Mouse (Mus musculus) layer of hippocampus, postnatal 25 days (tissue): ENCODE measurements around the gene Maf. TPM values are rescaled to one million over a fixed set of nuclear protein-coding genes. Genes with fewer than 3 reads are reported as not detected.

Experiments used
- DNase-seq, 2 experiments: peaks; one replicate each; pipeline ENCODE4 v3.0.0; 2022; ENCODE audit warnings: mixed read lengths in 2 of 2, low spot score in 1 of 2; ENCODE audit errors: extremely low spot score in 1 of 2
- total RNA-seq, 2 experiments: library from RNA; stranded (reverse); gene quantifications; 2 replicates each; pipeline ENCODE4 v1.2.3; 2021

Maf gene
- 10 to 100 TPM; 19.2 to 19.6 TPM for total RNA-seq

DNA sequence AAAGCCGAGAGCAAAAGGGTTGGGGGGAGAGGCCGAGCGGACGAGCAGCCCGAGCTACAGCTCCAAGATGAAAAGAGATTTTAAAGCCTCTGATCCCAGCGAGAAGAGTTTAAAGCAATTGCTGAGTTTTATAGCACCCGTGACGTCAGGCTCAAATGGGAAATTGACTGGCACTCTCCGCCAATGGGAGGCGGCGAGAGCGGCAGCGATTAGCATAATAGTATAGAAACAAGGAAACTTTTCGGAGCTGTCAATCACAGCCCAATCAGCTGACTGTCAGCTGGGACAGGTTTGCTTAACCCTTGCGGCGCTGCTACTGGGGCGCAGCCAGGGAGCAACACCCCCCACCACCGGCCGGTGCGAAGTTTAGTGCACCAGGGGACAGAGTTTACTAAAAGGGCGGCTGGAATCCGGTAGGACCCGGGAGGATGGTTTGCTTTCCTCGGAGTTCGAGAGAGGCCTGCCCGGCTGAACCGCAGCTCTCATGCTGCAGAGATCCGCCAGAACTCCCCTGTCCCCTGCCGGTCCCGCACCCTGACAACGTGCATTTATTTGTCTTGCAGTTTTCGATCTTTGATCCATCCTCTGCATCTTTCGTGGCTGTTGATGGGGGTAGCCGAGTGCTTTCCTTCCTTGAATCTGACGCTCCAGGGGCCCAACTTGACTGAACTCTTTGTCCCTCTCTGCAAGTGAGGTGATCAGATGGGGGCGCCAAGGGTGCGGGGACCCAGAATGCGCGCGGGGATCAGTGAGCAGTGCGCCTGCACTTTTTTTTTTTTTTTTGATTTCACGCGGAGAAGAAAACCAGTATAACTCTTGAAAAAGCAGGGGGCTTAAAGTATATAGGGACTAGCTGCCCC is at the start of gene Maf:
Gene Maf (minus strand): TSS at position 64 of the 860 bp plus-strand sequence.
- DNase-seq: peak; percentile 31 to 44

DNA sequence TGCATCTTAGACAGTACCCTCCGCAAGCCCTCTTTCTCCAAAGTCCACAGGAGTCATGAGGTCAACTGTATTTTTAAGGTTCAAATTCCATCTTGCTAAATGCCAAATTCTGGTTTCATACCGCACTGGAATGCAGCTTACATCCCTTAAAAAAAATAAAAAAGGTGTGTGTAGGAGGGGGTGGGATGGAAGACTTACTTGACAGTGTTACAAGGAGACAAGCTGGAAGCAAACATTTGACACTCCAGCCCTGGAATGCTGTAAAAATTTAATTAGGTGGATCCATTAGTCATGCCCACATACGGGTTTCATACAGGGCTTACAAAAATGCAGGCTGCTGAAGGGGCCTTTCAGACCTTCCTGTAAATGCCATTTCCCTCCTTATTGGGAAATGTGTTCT is 49.4 kb upstream of the Maf start:
- DNase-seq: no peak

DNA sequence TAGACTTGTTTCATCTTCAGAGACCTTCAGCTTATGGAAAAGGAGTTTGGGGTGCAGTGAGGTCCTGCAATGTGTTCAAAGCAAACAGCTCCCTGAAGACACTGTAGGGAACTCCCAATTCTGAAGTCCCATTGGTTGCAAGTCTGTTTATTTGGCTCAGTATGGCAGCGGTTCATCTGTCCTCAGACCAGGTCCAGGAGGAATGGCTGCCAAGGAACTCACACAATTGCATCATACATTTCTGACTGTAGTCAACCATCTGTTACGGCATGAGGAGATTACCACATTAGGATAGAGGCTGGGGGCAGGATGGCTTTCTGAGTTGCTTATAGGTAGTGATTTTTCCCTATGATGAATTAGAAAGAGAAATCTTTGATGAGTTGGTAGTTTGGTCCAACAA is 48.4 kb upstream of the Maf start:
- DNase-seq: no peak

DNA sequence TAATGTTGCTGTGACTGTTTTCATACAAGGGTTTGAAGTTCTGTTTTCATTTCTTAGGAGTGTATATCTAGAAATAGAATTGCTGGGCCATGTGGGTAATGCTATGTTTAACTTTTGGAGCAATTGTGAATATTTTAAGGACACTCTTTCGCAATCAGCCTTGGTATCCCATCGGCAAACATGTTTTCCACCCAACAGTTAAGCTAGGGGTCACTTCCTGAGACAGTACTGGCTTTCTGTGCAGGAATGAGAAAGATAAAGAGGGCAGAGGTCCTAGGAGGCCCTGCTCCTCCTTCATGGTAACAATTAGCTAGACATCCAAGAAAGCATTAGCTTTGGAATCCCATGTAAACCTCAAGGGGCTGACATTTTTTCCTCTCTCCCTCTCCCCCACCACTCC is 47.1 kb upstream of the Maf start:
- no peak for DNase-seq

DNA sequence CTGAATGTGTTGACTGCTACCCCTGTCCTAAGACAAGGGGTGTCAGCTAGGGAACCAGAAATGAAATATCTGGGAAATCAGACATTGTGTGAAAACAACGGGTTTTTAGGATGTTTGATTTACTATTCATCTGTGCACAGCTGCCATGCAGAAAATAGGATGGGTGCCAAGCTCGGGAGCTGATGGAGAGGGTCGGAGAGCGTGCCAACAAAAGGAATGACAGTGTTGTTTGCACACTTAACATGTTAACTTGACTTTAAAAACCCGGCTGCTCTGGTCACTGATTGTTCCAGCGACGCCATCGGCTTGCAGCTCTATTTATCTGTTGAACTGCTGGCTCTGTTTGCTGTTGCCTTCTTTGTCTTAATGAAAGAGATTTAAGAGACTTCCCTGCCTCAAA is 46.2 kb upstream of the Maf start:
- no peak for DNase-seq

DNA sequence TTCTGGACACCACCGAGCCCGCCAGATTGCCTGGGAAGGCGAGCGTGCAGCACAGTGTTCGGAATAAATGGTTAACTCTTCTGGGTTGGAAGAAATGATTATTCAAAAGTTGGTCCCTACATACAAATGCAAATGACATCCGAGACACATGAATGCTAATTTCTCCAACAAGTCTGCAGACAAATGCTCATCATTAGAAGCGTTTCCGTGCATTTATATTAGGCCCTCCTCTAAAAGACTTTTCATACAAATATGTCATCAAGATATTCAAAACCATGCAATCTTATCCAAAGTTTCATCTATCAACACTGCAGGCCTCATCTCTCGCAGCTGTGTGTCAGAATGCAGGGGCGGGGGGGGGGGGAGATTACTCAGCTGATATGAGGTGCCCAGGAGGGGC is 39.8 kb upstream of the Maf start:
- DNase-seq: no peak

DNA sequence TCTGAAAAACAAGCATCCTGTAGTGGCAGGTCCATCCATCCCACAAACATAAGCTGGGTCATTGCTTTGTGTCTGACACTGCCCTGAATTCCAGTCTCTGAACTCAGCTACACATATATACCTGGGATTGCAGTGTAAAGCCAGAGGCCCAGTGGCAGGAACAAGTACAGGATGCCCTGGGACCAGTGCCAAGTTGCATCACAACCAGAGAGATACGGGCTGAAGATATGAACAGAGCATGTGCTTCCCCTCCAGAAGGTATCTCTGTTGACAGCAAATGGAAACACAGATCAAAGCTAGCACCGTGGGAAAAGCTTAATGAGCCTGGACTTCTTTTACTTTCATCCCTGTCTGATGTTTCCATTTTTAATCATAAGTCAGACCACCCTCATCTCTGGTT is 38.1 kb upstream of the Maf start:
- DNase-seq: no peak

DNA sequence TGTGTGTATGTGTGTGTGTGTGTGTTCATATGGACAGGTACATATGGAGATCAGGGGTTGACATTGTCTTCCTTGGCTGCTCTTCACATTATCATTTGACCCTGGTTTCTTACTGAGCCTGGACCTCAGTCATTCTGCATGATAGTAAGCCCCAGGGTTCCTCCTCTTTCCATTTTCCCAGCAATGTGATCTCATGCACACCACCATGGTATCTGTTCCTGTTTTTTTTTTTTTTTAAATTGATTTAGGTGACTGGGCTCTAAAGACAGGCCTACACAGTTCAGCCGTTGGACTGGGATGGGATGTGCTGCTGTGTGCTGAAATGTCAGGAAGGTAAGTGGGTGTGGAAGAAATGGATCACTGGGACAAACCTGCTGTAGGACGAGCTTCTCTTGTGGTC is 35.8 kb upstream of the Maf start:
- no peak for DNase-seq

DNA sequence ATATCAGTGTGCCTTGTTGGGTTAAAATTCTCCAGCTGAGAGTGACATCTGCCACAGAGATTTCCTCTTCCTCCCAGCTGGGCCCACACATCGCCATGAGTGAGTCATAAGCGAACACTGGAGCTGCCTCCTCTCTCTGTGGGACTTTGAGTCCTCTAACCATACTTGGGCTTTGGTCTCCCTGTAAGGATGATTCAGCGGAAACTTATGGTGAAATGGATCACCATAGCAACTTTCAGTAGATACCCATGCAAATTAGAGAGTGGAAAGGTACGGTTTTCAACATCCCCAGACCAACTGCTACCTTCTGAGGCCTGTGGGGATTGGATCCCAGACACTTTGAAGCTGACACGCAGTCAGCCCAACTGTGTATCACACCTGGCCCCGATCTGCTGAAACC is 35.1 kb upstream of the Maf start:
- DNase-seq: no peak

DNA sequence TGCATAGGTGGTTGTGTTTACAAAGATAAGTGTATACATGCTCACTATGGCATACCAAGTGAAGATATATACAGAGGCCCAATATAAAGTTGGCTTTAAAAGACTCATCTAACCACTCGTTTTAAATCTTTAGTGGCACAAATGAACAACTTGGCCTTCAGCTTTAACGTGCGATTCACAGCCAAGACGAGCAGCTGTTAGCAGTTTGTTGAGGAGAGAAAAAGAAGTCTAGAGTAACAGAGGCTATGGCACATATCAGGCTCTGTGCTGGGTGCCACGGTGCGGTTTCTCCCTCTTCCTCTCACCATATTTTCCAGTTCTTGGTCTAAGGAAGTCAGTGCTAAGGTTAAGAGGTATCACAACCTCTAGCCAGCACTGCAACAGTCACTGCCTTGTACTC is 34.4 kb upstream of the Maf start:
- DNase-seq: no peak

DNA sequence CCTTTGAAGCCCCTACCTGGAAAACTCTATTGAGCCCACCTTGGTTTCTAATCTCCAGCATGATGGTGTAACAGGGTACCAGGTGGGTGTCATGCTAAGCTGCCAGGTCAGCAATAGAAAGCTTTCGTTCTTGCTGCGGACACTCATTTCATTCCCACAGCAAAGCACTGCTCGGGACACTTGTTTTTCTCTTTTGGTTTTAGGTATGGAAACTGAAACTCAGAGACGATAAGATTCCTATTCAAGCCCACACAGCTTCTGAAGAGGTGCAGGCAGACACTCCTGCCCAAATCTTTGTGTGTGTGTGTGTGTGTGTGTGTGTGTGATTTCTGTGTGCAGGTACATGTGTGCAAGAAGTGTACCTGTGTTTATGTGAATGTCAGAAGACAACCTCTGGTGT is 32.2 kb upstream of the Maf start:
- no peak for DNase-seq

DNA sequence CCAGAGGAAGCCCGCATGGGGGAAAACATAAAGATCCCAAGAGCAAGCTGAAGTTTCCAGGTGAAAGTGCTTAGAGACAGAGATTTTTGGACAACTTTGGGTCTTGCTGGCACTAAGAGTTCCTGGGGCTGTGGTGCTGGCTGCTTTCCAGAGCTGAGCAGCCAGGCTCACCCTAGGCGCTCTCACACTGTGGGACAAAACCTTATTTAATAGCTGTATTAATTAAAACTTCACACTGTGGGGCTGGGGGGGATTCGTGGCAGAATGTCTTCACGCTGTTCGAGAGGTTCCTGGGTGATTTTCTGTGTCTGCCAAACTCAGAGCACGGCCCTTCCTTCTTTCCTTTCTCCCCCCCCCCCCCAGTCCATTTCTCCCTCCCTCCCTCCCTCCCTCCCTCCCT is 24.8 kb upstream of the Maf start:
- no peak for DNase-seq

DNA sequence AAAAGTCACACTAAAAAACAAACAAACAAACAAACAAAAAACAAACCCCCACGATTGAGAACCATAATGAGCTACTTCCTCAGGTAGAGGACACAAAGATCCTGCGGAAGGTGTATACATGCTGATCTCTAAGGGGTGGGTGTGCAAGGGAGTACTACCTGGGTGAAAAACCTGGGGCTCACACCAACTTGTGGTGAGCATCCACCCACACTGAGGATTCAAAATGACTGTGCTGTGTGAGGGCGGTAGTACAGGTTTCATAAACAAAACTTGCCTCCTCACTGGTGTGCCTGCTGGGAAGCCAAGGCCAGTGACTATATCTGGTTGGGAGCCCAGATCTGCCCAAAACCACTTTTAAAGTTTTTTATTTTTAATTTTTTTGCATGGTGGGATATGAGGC is 19.2 kb upstream of the Maf start:
- DNase-seq: no peak

DNA sequence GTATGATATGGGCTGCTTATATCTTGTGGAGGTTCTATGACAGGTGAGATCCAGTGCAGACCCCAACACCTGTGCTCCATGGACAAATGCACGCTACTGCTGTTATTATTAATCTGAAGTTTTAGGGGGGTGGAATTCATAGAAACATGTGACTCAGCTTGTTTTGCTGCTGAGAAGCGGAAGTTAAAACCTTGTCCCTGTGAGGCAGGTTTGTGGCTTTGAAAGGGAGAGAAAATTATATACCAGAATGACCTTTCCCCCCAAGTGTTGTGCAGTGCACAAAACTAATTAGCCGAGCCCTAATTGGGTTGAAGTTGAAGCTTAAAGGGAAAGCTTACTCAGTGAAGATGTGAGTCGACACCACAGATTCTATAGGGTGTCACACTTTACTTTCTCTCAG is 18.6 kb upstream of the Maf start:
- no peak for DNase-seq

DNA sequence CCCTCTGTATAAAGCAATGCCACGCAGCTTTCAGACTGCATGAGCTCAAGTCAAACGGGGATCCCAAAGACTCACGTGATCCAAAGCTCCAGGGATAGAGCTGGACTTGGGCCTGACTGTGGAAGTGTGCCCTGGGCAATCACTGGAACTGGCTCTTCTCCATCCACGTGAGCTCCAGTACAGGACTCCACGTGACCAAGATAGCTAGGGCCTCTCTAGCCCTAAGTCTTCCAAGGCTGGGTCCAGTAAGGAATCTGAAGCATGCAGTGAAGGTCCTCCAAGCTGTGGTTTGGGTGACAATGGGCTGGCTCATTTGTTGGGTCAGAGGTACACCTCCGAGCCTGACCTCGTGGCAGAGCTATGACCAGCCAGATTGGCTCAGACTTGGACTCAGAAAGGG is 11.5 kb upstream of the Maf start:
- DNase-seq: no peak

DNA sequence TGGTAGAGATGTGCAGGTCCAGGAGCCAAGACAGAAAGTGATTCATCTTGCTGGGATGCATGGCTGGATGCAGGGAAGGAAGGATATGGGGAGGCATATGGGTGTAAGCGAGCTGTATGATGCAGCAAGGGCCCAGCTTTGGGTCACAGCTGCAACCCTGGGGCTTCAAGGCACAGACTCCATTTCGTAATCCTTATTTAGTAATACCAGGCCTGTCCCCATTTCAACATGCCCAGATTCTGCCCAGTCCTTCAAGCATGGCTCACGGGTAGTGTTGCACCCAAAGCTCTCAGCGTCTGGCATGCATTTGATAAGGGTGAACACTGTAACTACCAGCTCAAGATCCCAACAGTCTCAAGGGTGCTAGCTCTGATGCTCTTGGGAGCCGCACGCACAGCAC is 11.0 kb upstream of the Maf start:
- no peak for DNase-seq

DNA sequence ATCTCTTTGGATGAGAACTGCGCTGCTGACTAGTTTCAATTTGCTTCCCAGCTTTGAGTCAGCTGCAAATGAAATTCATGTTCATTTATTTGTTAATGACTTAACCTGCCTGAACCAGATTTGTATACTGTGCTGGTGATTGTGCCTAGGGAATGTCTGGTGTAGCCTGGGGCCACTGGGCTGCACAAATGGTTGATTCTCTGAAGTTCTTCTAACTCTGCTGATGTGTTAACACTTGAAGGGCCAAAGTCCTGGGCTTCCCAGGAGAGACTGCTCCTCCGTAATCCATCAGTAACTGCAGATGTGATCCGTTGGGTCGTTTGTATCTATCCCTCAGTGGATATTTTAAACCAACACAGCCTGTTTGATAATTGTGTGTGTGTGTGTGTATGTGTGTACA is 7.7 kb upstream of the Maf start:
- no peak for DNase-seq

DNA sequence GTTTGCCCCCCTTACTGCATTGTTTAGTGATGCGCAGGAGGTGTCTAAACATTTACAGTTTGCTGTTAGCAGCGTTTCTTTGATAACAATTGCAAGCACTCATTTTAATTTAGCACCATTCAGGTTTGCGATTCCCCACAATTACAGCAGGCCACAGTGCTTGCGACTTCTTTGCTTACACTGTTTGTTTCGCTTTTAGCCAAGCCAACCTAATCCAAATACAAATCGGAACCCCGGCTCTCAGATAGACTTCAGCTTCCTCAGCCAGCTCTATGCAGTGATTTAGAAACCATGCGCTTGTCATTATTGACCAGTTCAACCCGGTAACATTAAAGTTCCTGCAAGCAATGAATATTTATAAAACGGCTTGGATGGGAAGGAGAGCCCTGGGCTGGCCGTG is 3.5 kb upstream of the Maf start:
- DNase-seq: no peak

DNA sequence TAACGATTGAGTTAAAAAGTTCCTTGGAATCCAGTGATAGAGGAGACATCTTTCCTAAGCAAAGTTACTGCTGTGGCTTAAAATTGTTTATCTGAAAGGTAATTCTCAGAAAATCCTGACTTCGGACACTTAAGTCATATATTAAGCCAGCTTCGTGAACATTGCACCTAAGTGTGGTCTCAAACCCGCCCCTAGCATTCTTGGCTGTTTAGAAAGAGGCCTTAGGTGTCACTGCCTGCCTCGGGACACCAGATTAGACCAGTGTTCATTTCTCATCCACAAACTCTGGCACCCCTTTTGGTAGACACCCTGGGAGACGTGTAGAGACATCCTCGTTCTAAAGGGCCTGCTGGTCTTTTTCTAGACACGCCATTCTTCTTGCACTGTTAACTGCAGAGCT is 2.3 kb upstream of the Maf start:
- no peak for DNase-seq

DNA sequence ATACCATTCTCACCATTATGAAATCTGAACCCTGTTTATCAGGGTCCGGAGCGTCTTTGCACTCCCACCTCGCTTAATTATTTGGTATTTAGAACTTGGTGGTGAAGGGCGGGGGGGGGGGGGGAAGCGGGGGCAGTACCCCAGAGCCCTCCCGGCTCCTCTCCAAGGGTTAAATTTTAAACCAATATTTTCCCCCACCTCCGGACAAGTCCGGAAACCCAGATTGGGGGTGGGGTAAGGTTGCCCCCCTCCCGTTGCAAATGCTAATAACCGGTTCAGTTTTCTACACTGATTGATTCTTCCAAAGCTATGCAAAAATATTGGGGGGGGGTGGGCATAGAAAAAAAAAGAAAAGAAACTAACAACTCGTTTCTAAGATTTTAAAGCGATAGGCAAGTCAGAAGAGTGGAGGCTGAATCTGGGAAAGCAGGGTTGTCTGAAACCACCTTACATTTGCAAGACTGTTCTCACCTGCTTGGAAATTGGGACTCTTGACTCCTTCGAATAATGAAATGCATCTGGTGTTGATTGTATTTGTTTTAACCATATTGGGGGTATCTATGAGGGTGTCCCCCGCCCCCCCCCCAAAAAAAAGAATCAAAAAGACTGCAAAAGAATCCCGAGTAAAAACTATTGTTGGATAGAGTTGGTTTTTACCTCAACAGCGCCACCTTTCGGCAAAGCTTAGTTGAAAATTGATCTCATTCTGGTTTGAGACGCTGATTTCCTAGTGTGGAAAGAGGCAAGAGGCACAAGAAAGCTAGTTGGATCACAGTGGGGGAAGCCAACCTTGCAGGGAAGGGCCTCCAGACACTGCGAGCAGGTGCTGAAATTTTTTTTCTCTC is 1.6 kb upstream of the Maf start:
- peak; percentile 66 to 94 for DNase-seq

DNA sequence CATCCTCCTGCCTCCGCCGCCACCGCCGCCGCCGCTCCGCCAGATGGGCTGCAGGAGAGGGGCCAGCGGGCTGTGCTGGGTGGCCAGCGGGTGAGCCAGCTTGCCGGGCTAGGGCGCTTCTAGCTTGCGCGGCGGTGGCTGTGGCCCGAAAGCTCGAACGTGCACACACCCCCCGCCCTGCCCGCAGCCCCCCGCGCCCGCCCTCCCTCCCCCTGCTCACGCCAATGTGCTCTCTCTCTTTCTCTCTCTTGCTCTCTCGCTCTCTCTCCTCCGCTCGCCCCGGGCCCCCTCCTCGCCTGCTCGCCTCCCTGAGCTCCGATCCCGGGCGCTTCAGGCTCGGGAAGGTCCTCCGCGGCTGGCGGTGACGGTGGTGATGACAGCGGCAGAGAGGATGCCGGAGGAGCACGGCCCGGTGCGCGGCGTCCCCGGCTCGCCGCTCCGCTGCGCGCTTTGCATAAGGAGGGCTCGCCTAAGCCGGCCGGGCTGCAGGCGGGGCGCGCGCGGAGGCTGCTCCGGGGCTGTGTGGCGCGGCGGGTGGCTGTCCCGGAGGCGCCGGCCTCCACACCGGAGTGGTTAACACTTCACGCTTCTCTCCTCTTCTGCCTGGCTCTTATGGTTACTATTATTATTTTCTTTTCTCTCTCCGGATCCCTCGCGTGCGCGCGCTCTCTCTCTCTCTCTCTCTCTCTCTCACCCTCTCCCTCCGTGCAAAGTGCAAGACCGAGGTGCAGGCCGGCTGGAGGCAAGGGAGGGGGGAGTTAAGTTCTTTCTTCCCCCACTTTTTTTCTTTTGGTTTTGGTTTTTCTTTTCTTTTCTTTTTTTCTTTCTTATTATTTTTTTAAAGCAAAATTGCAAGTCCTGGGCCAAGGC is 498 bp downstream of the Maf start:
- DNase-seq: peak; percentile 28 to 44
